Mouse (Mus musculus) right cerebral cortex, adult 18-20 months (tissue): ENCODE data around the gene Pi16.
A peak's percentile ranks its signal among the peaks of the same experiment; 100 is the strongest.
"Not testable (repeated sequence)": the region's sequence is repeated elsewhere in the genome, so short reads cannot be mapped to it uniquely, and the experiment has no call there.

Experiments
- DNase-seq: peaks from one replicate; pipeline ENCODE4 v3.0.0; 2022; ENCODE audit warnings: mixed read lengths

Gene Pi16

GRCm38 (mm10) chr17:29330671-29331410 is 13.4 kb downstream of the Pi16 start:
- DNase-seq = no peak

DNA sequence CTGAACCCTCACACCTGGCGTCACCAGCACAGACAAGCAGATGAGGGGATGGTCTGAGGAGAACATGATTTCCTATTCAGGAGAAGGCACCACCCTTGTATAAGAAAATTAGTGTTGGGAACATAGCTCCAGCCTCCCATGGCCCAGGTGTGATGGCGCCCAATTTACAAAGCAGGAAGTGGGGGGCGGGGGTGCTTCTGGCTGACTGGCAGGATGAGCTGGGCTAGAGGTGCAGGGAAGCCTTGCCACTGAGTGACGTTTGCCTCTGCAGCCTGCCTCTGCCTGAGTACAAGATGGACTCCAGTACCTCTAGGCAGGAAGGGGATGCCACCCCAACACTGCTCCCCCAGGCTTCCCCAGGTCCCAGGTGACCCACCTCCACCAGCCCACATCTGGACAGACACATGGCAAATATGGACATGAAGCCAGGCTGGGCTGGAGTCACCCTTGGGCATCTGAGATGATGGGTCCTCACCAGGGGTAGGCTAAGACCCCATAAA is 14.8 kb downstream of the Pi16 start:
- no peak for DNase-seq

GRCm38 (mm10) chr17:29336266-29336990 is 18.9 kb downstream of the Pi16 start:
- no peak for DNase-seq

GRCm38 (mm10) chr17:29337979-29338823 is 20.7 kb downstream of the Pi16 start:
- DNase-seq = no peak

DNA sequence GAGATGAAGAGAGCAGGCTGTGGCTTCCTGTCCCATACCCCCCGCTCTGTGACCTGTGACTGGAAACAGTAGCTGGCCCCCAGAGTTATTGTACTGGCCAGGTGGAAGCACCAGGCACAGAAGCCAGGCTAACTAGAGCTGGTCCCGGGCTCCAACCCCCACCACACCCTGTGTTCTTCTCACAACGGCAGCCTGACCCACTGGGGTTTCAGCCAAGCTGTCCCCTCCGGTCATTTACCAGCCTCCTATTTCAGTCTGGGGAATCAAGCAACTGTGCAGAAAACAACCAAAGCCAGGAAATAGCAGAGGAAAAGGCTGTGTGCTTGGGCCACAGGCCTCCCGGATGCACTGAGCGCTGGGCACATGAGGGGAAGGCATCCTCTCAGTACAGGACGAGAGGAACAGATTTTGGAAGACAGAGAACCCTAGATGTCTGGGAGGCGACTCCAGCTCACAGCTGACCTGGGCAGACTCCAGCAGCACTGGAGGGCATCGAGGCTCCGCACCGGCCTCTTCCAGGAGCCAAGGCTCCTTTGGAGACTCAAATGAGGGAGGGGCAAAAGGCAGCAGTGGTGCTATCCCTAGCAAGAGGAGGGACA is 21.8 kb downstream of the Pi16 start:
- no peak for DNase-seq

DNA sequence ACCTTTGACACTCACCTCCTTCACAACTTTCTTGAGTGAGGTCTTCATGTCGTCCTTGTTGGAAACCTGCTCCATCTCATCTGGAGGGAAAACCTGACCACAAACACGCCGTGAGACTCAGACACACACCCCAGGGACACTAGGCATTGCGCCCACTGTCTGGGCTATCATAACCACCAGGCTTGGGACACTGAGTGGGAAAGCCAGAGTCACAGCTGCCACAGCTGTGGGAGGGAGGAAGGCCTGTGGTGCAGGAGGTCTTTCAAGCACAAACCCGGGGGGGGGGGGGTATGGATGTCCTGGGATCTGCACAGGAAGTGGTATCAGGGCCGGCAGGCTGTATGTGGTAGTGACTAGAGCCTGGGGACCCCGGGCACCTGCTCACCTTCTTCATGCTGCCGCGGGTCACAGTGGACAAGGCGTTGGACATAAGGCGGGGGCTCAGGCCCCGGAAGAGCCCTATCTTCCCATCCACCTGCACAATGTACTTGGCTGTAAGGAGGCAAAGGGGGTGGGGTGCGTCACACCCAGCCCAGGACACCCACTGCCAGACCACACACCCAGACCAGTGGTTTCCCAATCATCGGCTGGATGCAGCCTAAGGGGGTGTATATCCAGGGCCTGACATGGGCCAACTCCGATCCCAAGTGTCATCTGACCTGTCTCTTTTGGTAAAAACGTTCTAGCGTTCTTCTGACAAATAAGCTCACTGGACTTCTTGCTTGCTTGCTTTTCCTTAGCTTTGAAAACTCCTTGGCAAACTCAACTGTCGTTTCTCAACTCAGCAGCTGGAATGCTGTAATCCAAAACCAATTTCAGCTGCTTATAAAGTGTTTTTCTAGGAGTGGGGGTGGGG is 23.2 kb downstream of the Pi16 start:
- DNase-seq = no peak

GRCm38 (mm10) chr17:29341591-29342003 is 24.1 kb downstream of the Pi16 start:
- peak; percentile 59 for DNase-seq

DNA sequence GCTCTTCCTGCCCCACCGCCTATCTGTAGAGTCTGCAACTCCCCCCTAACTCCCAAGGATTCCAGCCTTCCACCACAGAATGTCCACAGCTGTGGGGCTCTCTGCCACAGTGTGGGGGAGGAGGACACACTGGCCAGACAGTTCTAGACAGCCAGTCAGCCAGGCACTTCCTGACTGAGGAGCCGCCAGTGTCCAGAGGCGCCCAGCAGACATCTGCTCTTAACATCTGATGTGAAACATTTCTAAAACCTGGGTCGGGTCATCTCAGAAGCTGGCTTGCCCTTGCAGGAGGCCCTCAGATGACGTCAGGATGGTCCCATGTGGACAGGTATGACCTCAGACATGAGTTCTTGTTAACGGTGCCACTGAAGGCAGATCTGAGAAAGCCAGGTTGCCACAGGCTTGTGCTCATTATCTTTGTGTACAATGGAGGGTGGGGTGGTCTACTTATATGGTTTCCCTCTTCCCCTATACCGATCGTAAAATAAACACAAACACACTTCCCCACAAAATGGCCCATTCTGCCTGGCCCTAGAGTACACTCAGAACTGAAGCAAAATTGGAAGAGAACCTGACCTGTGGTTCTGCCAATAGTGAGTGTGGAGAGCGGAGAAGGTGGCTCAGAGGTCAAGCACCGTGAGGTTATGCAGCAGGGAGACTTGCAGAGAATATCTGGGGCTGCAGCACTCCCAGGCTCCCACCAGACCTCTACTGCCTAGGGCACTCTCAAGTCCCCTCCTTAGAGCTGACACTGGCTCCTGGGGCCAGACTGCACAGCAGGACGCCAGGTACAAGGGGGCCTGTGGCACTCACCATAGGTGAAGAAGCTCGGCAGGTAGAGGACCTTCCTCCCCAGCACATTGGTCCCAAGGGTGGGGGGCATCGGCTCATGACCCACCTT is 24.8 kb downstream of the Pi16 start:
- DNase-seq = no peak

DNA sequence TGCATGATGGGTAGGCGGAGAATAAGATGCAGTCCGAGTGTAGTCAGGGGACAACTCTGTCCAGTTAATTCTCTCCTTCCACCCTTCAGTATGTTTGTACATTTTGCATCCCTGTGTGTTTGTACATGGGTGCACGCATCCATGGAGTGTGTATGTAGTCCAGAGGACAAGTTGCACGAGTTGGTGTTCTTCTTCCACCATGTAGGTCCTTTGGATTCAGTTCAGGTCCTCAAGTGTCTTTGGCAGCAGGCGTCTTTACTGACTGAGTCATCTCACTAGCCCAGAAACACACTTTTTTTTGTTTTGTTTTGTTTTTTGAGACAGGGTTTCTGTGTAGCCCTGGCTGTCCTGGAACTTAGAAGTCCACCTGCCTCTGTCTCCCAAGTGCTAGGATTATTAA is 25.8 kb downstream of the Pi16 start:
- DNase-seq = no peak

- DNase-seq = no peak
Measured at GRCm38 (mm10) chr17:29345272-29345671, 27.8 kb downstream of the Pi16 start.

DNA sequence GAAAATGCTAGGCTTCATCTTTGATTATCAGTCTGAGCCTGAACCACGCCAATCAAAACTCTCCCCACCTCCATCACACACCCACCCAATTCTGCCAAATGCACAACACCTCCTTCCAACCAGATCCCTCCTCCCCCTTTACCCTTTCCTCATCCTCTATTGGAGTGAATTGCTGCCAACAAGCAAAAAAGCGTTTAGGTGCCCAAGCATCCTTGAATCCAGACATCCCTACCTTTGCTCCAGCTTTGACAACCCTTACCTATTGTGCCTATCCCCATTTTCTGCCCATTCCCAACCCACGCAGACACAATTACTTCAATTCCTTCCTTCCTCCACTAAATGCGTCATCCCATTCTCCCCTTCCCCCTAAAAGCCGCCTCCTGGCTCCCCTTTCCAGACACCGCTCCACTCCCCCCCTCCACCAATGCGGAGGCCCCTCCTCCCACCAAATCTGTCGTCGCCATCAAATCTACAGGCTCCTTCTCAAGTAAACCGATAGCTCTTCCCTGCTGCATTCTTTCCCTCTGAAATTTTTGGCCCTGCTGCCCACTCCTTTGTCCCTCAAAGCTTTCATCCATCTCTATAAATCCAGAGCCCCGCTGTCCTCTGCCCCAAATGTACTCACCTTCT is 29.1 kb downstream of the Pi16 start:
- DNase-seq = peak; percentile 76

DNA sequence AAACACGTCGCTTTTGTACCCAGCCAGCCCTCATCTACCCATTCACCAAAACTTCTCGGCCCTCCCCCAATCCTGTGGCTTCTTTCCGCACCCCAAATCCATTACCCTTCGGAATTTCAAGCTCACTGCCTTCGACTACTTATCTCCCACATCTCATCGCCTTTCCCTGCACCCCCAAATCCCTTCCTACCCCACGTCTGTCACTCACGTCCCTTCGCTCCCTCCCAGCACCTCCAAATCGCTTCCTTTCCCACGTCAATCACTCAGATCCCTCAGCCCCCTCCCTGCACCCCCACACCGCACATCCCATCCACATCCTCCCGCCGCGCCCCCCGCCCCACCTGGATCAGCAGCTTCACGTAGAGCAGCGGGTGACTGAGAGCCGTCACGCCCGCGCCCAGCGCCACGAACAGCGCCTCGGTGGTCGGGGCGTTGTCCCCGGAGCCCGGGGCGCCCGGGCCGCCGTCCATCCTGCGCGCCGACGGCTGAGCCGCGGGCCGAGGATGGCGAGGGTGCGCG is 29.7 kb downstream of the Pi16 start:
- no peak for DNase-seq

DNA sequence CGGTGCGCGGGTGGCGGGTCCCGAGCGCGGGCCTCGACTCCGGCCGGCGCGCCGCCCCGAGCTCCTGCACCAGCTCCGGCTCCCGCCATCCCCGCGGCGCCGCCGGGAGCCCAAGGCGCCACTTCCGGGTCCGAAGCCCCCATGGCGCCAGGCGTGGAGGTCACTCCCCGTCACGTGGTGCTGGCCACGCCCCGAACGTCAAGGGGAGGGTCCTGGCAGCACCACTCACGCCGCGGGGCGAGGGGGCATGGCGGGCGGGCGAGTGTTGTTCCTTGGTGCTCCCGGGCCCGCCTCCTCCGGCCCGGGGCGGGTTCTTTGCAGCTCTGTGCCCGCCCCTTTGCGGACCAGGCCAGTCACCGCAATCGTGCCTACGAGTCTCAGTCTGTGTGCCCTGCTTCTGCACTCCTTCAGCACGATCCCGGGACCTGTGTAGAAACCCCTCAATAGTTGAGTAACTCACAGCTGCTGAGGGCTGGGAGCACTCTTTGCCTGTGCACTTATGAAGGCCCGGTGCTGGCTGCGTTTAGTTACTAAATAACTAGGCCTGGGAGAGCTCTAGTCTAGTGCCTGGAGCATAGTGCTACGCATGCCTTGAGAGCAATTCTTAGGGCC is 30.3 kb downstream of the Pi16 start, which contains the start of gene Mtch1:
TSS of gene Mtch1 (minus strand) at position 290 of the 612 bp plus-strand sequence.
- DNase-seq = peak; percentile 98

DNA sequence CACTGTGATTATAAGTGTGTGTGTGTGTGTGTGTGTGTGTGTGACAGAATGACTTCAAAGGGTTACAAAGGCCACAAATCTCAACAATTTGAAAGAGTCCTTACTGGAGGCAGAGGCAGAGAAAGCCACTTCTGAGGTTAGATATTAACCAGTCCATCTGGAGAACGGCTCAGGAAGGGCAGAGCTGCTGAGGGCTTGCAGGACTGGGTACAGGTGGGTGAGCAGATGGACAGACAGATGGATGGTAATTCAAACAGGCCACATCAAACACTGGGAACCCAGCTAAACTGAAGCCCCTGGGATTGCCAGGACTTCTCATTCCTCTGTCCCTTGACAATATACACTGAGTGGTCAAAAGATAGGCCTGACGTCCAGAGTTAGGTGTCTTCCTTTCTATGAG is 31.5 kb downstream of the Pi16 start:
- no peak for DNase-seq

GRCm38 (mm10) chr17:29351056-29351455 is 33.6 kb downstream of the Pi16 start:
- not testable (repeated sequence) for DNase-seq

GRCm38 (mm10) chr17:29355461-29355840 is 38.0 kb downstream of the Pi16 start:
- no peak for DNase-seq

DNA sequence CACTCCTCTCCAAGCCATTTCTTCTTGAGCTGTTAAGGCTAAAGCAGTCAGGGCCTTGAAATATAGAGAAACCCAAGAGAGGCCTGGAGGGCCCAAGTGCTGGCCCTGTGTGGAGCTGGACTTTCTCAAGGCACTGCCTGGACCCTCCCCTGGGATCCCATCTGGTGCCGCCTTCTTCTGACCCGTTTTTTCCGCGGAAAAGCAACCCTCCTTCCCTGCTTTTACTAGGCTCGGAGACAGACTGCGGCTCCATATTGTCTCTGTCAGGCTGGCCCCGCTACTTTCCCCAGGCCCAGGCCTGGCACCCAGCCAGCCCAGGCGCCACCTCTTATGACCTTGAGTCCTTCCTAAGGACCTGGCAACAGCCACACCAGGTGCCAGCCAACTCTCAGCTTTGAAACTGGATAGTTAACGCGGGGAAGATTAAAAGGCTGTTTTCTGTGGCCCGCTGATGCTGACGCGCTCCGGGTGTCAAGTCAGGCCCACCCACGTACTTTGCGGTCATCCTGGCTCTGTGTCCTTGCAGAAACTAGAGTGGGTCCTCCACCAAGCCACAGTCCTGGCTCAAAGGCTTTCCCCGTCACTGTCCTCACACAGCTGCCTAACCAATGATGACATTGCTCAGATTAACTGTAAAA is 38.5 kb downstream of the Pi16 start:
- no peak for DNase-seq

- DNase-seq = no peak
Measured at GRCm38 (mm10) chr17:29356479-29356856, 39.0 kb downstream of the Pi16 start.

- DNase-seq = no peak
Measured at GRCm38 (mm10) chr17:29356882-29357281, 39.4 kb downstream of the Pi16 start.
